Mouse (Mus musculus) ES-Bruce4 (cell line): ENCODE measurements around the gene C1ql2. TPM values are rescaled to one million over a fixed set of nuclear protein-coding genes. Genes with fewer than 3 reads are reported as not detected.

ENCODE experiments used
- H3K27ac ChIP-seq: 2 replicates; pipeline ENCODE4 v1.5.1; 2012; ENCODE audit warnings: low read length, inconsistent platforms; ENCODE audit not compliant: insufficient read depth
- H3K27me3 ChIP-seq: 2 replicates; pipeline ENCODE4 v1.6.1; 2012; ENCODE audit warnings: mild to moderate bottlenecking, low read length, inconsistent platforms; ENCODE audit not compliant: control insufficient read depth, poor library complexity, insufficient read depth, severe bottlenecking
- H3K36me3 ChIP-seq: 2 replicates; pipeline ENCODE4 v1.6.1; 2012; ENCODE audit warnings: inconsistent platforms, mild to moderate bottlenecking, low read length, moderate library complexity; ENCODE audit not compliant: control insufficient read depth, poor library complexity, insufficient read depth, severe bottlenecking
- H3K4me1 ChIP-seq: one replicate; pipeline ENCODE4 v1.8.1; 2011; ENCODE audit warnings: low read length; ENCODE audit not compliant: control insufficient read depth, insufficient read depth
- H3K4me3 ChIP-seq: 2 replicates; pipeline ENCODE4 v1.5.1; 2011; ENCODE audit warnings: low read depth, mild to moderate bottlenecking, low read length
- H3K9ac ChIP-seq: 2 replicates; pipeline ENCODE4 v1.6.1; 2012; ENCODE audit warnings: low read depth, mild to moderate bottlenecking, inconsistent platforms; ENCODE audit not compliant: poor library complexity, severe bottlenecking
- H3K9me3 ChIP-seq: replicated peaks from 2 replicates; pipeline ENCODE4 v1.6.1; 2012; ENCODE audit warnings: mild to moderate bottlenecking, low read length, inconsistent platforms; ENCODE audit not compliant: control insufficient read depth, poor library complexity, insufficient read depth, severe bottlenecking
- CTCF ChIP-seq: IDR thresholded peaks from one replicate; pipeline ENCODE4 v1.8.1; 2011; ENCODE audit warnings: low read depth, low read length
- EP300 ChIP-seq: IDR thresholded peaks from 2 replicates; pipeline ENCODE4 v1.6.1; 2011; ENCODE audit warnings: low read depth, low read length; ENCODE audit not compliant: insufficient read depth
- POLR2A ChIP-seq: IDR thresholded peaks from one replicate; pipeline ENCODE4 v1.8.1; 2011; ENCODE audit warnings: low read length; ENCODE audit not compliant: insufficient read depth
- polyA plus RNA-seq: library from polyadenylated mRNA; stranded (reverse); fragments of >200 nt; gene quantifications from 2 replicates; pipeline ENCODE4 v1.2.4, GENCODE M21; 2011; ENCODE audit warnings: low read depth; ENCODE audit not compliant: missing spikeins, insufficient read depth, insufficient read length

Gene C1ql2
- polyA plus RNA-seq, 1 experiment, result not detected

- Histone ChIP-seq H3K27ac (no peak overlapping the region), H3K36me3 (no peaks in the 10 kb centered on the region)
Observed at GRCm38 (mm10) chr1:120341811-120342370, 1.5 kb downstream of the C1ql2 start.

GRCm38 (mm10) chr1:120342371-120342821 is 2.0 kb downstream of the C1ql2 start:
- Histone ChIP-seq H3K9ac (no peak overlapping the region), H3K27ac (no peak overlapping the region), H3K9me3 (no peaks in the 10 kb centered on the region), H3K4me1 (no peaks in the 10 kb centered on the region), H3K27me3 (peaks cover 23% of the 10 kb centered on the region), H3K4me3 (peak overlapping the region; percentile 54), H3K36me3 (no peaks in the 10 kb centered on the region)
- TF ChIP-seq POLR2A, result no peak
- no peak for TF ChIP-seq EP300
- TF ChIP-seq CTCF, result no peak

More at GRCm38 (mm10) chr1:120341811-120342370, 1.5 kb downstream of the C1ql2 start:
- Histone ChIP-seq H3K9me3 (no peaks in the 10 kb centered on the region), H3K4me3 (peak overlapping the region; percentile 70), H3K9ac (no peak overlapping the region), H3K4me1 (no peaks in the 10 kb centered on the region), H3K27me3 (peaks cover 23% of the 10 kb centered on the region)
- TF ChIP-seq POLR2A, result no peak

- no peak for TF ChIP-seq EP300
- no peak for TF ChIP-seq POLR2A
- TF ChIP-seq CTCF, result no peak
- Histone ChIP-seq H3K27ac (no peak overlapping the region), H3K9ac (no peak overlapping the region), H3K27me3 (peaks cover 20% of the 10 kb centered on the region), H3K36me3 (no peaks in the 10 kb centered on the region), H3K4me3 (no peak overlapping the region), H3K4me1 (no peaks in the 10 kb centered on the region), H3K9me3 (no peaks in the 10 kb centered on the region)
Observed at GRCm38 (mm10) chr1:120345001-120345400, 4.6 kb downstream of the C1ql2 start.

- no peak overlapping the region for H3K9ac ChIP-seq
- no peaks in the 10 kb centered on the region for H3K9me3 ChIP-seq
- H3K36me3 ChIP-seq, result no peaks in the 10 kb centered on the region
- TF ChIP-seq POLR2A (no peak), CTCF (no peak), EP300 (no peak)
- no peak overlapping the region for H3K4me3 ChIP-seq
- peaks cover 4% of the 10 kb centered on the region for H3K4me1 ChIP-seq
- no peaks in the 10 kb centered on the region for H3K27me3 ChIP-seq
- no peak overlapping the region for H3K27ac ChIP-seq
Observed at GRCm38 (mm10) chr1:120354387-120354786, 14.0 kb downstream of the C1ql2 start.

GRCm38 (mm10) chr1:120357371-120358274 is 17.2 kb downstream of the C1ql2 start:
- TF ChIP-seq POLR2A (no peak), CTCF (no peak), EP300 (no peak)
- Histone ChIP-seq H3K36me3 (no peaks in the 10 kb centered on the region), H3K27me3 (no peaks in the 10 kb centered on the region), H3K4me3 (no peak overlapping the region), H3K27ac (no peak overlapping the region), H3K9ac (no peak overlapping the region), H3K9me3 (no peaks in the 10 kb centered on the region), H3K4me1 (peaks cover 4% of the 10 kb centered on the region)

- Histone ChIP-seq H3K27me3 (no peaks in the 10 kb centered on the region), H3K4me3 (no peak overlapping the region), H3K4me1 (no peaks in the 10 kb centered on the region), H3K9ac (no peak overlapping the region), H3K9me3 (0 out of 2 replicates have a peak, but pooled peaks cover 3% of the 10 kb centered on the region), H3K36me3 (no peaks in the 10 kb centered on the region), H3K27ac (no peak overlapping the region)
- TF ChIP-seq POLR2A (no peak), EP300 (no peak), CTCF (no peak)
Observed at GRCm38 (mm10) chr1:120363638-120364037, 23.3 kb downstream of the C1ql2 start.
